Mouse (Mus musculus): ENCODE data around the gene Skap1. TPM values are rescaled to one million over a fixed set of nuclear protein-coding genes. Genes with fewer than 3 reads are reported as not detected.

The Skap1 gene
- 100 to 1,000 TPM; 652 to 757 TPM for polyA plus RNA-seq (2017; shearing (Covaris generic))

- ATAC-seq: peak; percentile 28
Observed at GRCm38 (mm10) chr11:96463986-96464715, at the start of gene Skap1. Gene Skap1 (plus strand): TSS chr11:96464593.

GRCm38 (mm10) chr11:96421074-96421473, 43.3 kb upstream of the Skap1 start:
- no peak for ATAC-seq

DNA sequence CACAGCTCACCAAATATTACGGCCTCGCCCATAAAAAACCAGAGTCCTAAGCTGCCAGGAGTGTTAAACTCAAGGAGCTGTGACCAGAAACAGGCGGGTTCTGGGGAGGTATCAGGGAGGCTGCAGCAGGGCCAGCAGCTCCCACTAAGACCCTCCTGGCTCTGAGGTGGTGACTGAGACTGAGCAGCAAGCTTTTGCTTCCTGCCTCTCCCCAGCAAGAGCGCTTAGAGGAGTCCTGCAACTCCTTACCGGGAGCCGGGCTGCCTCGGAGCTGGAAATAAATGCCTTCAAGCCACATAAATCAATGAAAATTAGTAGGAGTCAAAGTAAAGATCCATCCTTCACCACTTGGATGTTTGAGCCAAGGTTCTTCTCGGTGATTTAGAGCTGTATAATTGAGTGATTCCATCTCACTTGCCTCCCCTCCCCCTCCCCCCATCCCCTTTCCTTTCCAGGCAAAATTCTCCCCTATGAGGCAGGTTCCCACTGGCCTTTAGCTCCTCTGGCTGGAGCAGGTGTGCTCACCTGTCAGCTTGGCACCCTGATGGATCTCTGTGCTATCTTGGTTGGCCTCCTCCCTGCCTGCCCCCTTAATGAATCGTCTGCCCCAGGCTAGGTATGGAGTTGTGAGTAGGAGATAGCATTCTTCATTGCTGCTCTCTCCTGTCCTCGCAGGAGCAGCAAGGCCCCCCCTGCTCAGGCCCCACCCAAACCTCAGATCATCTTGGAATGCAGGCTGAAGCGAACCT, 42.7 kb upstream of the Skap1 start:
- no peak for ATAC-seq

GRCm38 (mm10) chr11:96425193-96425592, 39.2 kb upstream of the Skap1 start:
- ATAC-seq: no peak

DNA sequence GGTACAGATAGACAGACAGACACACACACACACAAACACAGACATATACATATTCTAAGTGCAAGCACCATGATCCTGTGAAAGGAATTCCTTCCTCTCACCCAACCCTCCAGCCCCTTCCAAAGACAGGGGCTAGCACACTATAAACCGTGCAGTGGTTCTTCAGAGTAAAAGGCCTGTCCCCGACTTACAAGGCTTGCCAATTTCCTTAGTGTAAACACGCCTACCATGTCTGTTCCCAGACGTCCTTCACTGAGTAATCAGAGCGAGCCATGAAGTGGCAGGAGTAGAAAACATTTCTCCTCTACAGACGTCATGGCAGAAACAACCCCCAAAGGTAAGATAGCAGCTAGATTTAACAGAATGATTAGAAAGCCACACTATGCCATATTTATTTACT, 38.2 kb upstream of the Skap1 start:
- no peak for ATAC-seq

DNA sequence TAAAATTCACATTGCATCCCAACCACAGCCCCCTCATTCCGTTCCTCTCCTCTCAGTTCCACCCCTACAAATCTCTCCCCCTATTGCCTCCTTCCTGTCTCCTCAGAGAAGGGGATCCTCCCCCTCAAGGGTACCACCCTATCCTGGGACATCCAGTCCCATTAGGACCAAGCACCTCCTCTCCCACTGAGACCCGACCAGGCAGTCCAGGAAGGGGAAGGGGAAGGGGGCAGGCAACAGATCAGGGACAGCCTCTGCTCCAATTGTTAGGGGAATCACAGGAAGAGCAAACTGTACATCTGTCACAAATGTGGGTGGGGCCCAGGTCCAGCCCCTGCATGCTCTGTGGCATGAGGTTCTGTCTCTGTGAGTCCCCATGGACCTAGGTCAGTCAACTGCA, 37.6 kb upstream of the Skap1 start:
- ATAC-seq: no peak

DNA sequence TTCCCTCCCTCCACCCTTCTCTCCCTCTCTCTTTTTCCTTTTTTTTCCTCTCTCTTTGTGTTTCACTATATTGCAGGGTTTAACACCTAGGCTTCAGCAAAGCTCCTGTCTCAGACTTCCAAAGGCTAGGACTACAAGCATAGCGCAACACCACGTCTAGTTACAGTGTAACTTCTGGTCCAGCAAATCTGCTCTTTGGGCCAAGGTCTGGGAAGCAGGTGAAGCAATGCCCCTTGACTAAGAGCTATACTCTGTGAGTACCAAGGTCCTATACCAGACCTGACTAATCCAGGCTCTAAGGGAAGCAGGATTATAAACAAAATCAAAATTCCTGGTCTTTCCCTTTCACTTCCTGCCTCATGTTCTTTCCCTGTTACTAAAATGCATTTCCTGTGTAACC, 35.3 kb upstream of the Skap1 start:
- ATAC-seq: no peak

DNA sequence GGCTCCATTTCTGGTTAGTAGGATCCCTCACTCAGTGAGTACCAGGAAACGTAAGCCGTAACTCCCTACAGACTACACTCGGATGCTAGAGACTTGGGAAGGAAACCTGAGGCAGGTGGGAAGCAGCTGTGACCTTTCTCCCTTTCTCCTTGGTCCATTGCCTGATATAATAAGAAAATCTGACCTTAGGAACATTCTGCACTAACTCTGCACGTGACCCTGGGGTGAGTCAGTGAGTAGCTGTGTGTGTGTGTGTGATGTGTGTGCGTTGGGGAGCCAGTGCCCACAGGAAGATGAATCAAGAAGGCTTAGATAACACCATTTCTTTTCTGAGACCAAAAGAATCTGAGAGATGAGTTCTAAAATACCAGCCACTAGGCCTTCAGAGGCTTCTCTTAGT, 34.5 kb upstream of the Skap1 start:
- ATAC-seq: no peak

DNA sequence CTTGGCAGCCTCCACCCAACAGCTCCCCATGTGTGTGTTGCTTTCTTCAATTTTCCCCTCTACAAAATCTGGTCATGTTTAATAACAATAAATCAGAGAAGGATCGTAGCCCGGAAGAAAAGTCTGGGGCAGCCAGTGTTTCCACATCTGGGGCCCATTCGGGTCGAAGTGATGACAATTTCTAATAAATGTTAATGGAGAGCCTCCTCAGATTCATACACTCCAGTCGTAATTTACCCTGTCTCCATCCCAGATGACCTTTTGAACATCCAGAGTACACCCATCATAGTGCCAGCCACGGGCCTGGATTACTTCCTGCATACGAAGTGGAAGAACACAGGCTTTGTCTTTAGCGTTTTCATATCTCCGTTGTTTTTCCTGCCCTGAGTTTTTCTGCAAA, 32.5 kb upstream of the Skap1 start:
- no peak for ATAC-seq

- ATAC-seq: no peak
Observed at GRCm38 (mm10) chr11:96434888-96435287, 29.5 kb upstream of the Skap1 start.

- no peak for ATAC-seq
Observed at GRCm38 (mm10) chr11:96436525-96436924, 27.9 kb upstream of the Skap1 start.

DNA sequence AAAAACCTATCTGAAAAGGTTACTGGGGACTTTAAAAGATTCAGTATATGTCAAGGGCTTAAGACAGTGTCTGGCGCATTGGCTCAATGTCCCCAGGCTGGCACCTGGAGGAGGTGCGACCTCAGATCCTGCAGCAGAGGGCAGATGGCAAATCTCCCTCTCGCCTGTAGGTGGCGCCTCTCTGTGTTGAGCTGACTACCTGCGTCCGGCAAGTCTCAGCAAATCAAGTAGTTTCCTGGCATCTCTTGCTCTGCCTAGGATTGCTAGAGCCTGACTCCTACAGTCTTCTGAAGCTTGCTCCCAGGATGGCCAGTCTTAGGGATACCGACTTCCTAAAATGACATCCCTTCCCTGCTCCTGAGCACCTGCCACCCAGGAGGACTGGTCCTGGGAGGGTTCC, 25.6 kb upstream of the Skap1 start:
- peak; percentile 37 for ATAC-seq

DNA sequence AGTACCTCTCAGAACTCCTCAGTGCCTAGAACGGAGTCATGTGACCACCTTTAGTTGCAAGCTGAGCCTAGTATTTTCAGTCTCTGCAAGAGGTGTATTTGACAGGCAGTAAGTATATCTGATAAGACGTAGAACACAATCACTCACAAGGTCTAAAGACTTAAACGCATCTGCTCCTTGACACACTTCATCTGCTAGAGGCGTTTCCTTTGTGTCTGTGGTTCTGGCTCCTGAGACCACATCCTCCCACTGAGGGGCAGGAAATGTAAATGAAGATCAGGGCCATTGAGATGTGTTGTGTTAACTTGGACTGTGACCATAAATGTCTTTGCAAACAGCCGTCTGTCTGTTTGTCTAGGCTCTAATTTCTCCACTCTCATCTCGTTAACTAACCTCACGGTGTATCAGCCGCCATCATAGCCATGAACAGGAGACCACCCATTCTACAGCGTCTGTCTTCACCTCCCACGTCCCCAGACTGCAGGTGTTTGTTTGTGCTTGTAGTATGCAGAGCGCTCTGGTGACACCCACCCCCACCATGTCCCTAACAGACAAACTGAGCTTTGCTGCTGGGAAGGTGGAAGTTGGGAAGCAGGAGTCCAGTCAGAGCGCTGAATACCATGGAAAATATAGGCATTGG, 22.7 kb upstream of the Skap1 start:
- ATAC-seq: peak; percentile 94

GRCm38 (mm10) chr11:96442468-96442867, 21.9 kb upstream of the Skap1 start:
- ATAC-seq: no peak

DNA sequence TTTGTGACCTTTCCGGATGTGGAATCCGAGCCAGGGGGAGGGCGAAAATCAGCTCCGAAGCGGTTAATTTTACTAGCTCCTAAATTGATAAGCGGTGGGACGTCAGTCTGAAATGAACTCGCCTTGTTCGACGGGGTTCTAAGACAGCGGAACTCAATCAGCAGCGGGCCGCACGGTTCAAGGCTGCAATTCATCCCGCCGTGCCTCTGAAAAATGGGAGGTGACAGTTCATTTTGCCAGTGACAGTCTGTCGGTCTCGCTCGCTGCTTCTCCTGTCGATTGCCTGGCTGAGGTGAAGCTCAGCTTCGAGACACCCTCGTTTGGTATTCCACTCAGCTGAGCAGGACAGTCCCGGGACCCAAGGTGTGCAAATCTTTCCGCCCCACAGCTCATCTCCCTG, 16.5 kb upstream of the Skap1 start:
- ATAC-seq: no peak

- peak; percentile 88 for ATAC-seq
Observed at GRCm38 (mm10) chr11:96455111-96455510, 9.3 kb upstream of the Skap1 start.

- ATAC-seq: peak; percentile 46
Observed at GRCm38 (mm10) chr11:96455699-96456326, 8.6 kb upstream of the Skap1 start.

DNA sequence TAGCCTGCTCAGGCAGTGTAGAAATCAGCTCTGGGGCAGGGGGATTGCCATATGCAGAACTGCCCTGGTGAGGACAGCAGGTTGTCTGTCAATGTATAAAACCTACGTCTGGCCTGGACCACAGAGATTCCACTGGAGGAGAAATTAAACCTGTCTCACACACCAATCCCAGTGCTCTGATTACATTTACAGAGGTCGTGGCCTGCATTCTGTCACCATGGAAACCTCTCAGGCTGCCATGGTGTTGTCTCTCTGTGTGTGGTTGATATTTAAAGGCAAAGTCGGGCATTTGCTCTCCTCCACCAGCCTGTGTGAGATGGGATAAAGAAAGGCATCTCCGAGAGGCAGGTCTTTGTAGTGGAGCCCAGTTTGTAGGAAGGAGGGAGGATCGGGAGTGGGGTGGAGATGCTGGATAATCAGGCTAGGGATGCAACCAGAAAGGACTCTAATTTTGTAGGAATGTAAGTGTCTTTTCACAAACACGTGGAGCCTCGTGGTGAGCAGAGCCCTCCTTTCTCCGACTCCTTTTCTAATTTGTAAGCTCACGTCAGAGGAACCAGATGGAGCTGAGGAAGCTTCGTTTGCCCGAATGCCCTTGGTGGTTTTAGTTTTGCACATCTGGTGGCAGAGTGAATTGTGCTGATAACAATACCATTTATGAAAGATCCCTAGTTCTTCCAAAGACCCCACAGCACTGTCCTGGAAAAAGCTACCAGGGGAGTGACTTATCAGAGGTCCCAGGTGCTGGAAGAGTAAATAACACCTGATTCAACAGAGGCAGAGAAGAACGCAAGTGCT, 7.7 kb upstream of the Skap1 start:
- ATAC-seq: peak; percentile 9

- no peak for ATAC-seq
Observed at GRCm38 (mm10) chr11:96461766-96462165, 2.6 kb upstream of the Skap1 start.

DNA sequence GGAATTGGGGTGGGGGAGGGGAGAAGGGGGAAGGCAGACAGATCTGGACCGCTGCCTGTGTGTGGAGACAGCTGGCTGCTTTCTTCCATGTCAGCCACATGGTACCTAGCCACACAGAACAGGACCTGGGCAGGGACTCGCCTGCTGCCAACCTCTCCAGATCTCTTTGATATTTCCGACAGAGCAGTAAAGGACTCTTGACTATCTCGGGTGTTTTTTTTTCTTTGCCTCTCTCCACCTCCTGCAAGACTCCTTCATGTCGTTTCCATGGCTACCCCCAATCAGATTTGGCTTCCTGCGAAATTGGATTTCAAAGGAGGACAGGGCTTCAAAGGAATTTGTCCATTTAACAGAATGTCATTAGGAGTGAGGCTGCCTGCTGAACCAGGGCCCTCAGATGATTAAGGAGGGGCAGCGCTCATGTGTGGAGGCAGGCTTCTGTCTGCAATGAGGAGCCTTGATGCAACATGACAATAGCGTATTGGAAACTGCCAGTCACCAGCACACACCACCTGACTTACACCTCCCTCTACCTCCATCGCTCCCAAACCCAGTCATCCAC, 2.1 kb upstream of the Skap1 start:
- no peak for ATAC-seq

DNA sequence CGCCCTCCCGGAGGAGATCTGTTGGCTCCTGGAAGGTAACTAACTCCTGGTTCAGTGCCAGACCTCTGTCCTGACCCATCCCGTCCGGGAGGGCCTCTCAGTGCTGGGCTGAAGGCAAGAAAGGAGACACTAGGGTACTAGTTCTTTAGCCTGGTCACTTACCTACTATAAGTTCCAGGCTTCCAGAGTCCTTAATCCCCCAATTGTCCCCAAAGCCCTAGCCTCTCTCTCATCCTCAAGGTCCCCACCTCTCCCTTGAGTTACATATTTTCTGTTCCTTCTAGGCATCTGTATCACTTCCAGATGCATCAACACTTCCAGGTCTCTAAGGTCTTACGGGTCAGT, 295 bp downstream of the Skap1 start:
- no peak for ATAC-seq

GRCm38 (mm10) chr11:96465426-96466056, 1.1 kb downstream of the Skap1 start:
- no peak for ATAC-seq

All from CD4-positive, CD25-positive, alpha-beta regulatory T cell, adult 4 months (primary cell).